Mouse (Mus musculus) heart, embryonic 14.5 days (tissue): ENCODE measurements at regions not wholly inside any gene's neighbourhood (a gene's known extent, or its start where the extent isn't known, plus 50 kb on each side); places are given as distances from the start of the nearest gene placed in this dataset.
"Not testable (repeated sequence)": the region's sequence is repeated elsewhere in the genome, so short reads cannot be mapped to it uniquely, and the experiment has no call there.

Source experiments
- ATAC-seq: fragments of 200-750 bp; cut with Nextera tagmentation; 2 replicates; pipeline ENCODE4 v1.8.0; 2017; ENCODE audit warnings: low read depth, moderate TSS enrichment; ENCODE audit not compliant: insufficient number of reproducible peaks, insufficient read depth, low FRiP score
- H3K27ac ChIP-seq, 2 experiments: fragments of 200-500 bp in 1 of 2; fragments of 300-500 bp in 1 of 2; sonication (generic) in 1 of 2; replicated peaks in 1 of 2; 2 replicates each; pipeline ENCODE4 v1.5.1; 2012 to 2014; ENCODE audit warnings: low read depth in 2 of 2, low read length in 2 of 2, control low read depth in 1 of 2, mild to moderate bottlenecking in 1 of 2, mixed read lengths in 1 of 2; ENCODE audit not compliant: control insufficient read depth in 1 of 2, insufficient read depth in 1 of 2
- H3K27me3 ChIP-seq: fragments of 300-500 bp; sonication (generic); 2 replicates; pipeline ENCODE4 v1.6.1; 2014; ENCODE audit warnings: mild to moderate bottlenecking, low read length, control low read depth; ENCODE audit not compliant: control insufficient read depth, insufficient read depth
- H3K36me3 ChIP-seq: fragments of 300-500 bp; sonication (generic); 2 replicates; pipeline ENCODE4 v1.6.1; 2014; ENCODE audit warnings: mild to moderate bottlenecking, control low read depth, low read length, mixed read lengths; ENCODE audit not compliant: control insufficient read depth, insufficient read depth
- H3K4me1 ChIP-seq, 2 experiments: fragments of 200-500 bp in 1 of 2; fragments of 300-500 bp in 1 of 2; sonication (generic) in 1 of 2; 2 replicates each; pipeline ENCODE4 v1.6.1; 2012 to 2014; ENCODE audit warnings: low read length in 2 of 2, control low read depth in 1 of 2, mixed read lengths in 1 of 2; ENCODE audit not compliant: control insufficient read depth in 2 of 2, insufficient read depth in 2 of 2
- H3K4me2 ChIP-seq: fragments of 300-500 bp; sonication (generic); 2 replicates; pipeline ENCODE4 v1.6.1; 2014; ENCODE audit warnings: mild to moderate bottlenecking, low read length
- H3K4me3 ChIP-seq, 2 experiments: fragments of 200-500 bp in 1 of 2; fragments of 300-500 bp in 1 of 2; sonication (generic) in 1 of 2; 2 replicates each; pipeline ENCODE4 v1.5.1; 2012 to 2014; ENCODE audit warnings: low read length in 2 of 2, mild to moderate bottlenecking in 2 of 2, control low read depth in 1 of 2, low read depth in 1 of 2, moderate library complexity in 1 of 2; ENCODE audit not compliant: control insufficient read depth in 1 of 2, insufficient read depth in 1 of 2
- H3K9ac ChIP-seq: fragments of 300-500 bp; sonication (generic); 2 replicates; pipeline ENCODE4 v1.6.1; 2014; ENCODE audit warnings: mild to moderate bottlenecking, low read length
- H3K9me3 ChIP-seq: fragments of 300-500 bp; sonication (generic); 2 replicates; pipeline ENCODE4 v1.6.1; 2016; ENCODE audit warnings: low read length, control low read depth; ENCODE audit not compliant: control insufficient read depth
- WGBS: fragments of 180-500 bp; shearing (Covaris S2); extraction: QIAGEN DNeasy Blood & Tissue Kit; methylation state at CpG from one replicate; pipeline ENCODE4 v1.1.7; 2014; 5-methylcytosine and 5-hydroxymethylcytosine counted together

- H3K27me3 ChIP-seq = no peaks in the 10 kb centered on the region
- peaks cover 0 to 2% of the 10 kb centered on the region in 2 experiments; a peak in 1 of 4 replicates for H3K4me1 ChIP-seq
- no peak for ATAC-seq
- H3K9ac ChIP-seq = no peak overlapping the region
- H3K4me3 ChIP-seq = no peak overlapping the region
- H3K4me2 ChIP-seq = no peak overlapping the region
- H3K27ac ChIP-seq = no peak overlapping the region
- no peaks in the 10 kb centered on the region for H3K9me3 ChIP-seq
- H3K36me3 ChIP-seq = no peaks in the 10 kb centered on the region
- 20% methylated on average over 2 of the region's 2 CpGs for WGBS
These were observed 833.2 kb downstream of the Diaph3 start for GRCm38 (mm10) chr14:86307806-86308205.

GRCm38 (mm10) chr14:86301666-86302065 lies 839.4 kb downstream of the Diaph3 start:
- H3K4me2 ChIP-seq = no peak overlapping the region

GRCm38 (mm10) chr14:86300811-86301210 lies 840.2 kb downstream of the Diaph3 start:
- 74% methylated on average over 1 of the region's 1 CpGs for WGBS

More at GRCm38 (mm10) chr14:86301666-86302065, 839.4 kb downstream of the Diaph3 start:
- Histone ChIP-seq H3K4me3 (no peak overlapping the region), H3K4me1 (no peaks in the 10 kb centered on the region), H3K27ac (no peak overlapping the region), H3K36me3 (no peaks in the 10 kb centered on the region), H3K27me3 (no peaks in the 10 kb centered on the region), H3K9me3 (no peaks in the 10 kb centered on the region), H3K9ac (no peak overlapping the region)
- no peak for ATAC-seq
- WGBS = 66% methylated on average over 5 of the region's 5 CpGs

GRCm38 (mm10) chr14:86297991-86298390 lies 843.0 kb downstream of the Diaph3 start:
- Histone ChIP-seq H3K36me3 (no peaks in the 10 kb centered on the region), H3K4me2 (no peak overlapping the region), H3K27ac (no peak overlapping the region), H3K27me3 (no peaks in the 10 kb centered on the region), H3K4me3 (no peak overlapping the region), H3K9ac (no peak overlapping the region), H3K4me1 (no peaks in the 10 kb centered on the region), H3K9me3 (no peaks in the 10 kb centered on the region)
- ATAC-seq = no peak
- 73% methylated on average over 2 of the region's 2 CpGs for WGBS

More at GRCm38 (mm10) chr14:86300811-86301210, 840.2 kb downstream of the Diaph3 start:
- H3K4me3 ChIP-seq = no peak overlapping the region
- no peaks in the 10 kb centered on the region for H3K36me3 ChIP-seq
- H3K27me3 ChIP-seq = no peaks in the 10 kb centered on the region
- ATAC-seq = no peak
- no peak overlapping the region for H3K4me2 ChIP-seq
- no peak overlapping the region for H3K27ac ChIP-seq
- no peak overlapping the region for H3K9ac ChIP-seq
- H3K4me1 ChIP-seq = no peaks in the 10 kb centered on the region
- no peaks in the 10 kb centered on the region for H3K9me3 ChIP-seq

GRCm38 (mm10) chr14:86294606-86295005 lies 846.4 kb downstream of the Diaph3 start:
- WGBS = 72% methylated on average over 5 of the region's 5 CpGs
- H3K27me3 ChIP-seq, ATAC-seq, H3K4me1 ChIP-seq, H3K27ac ChIP-seq, H3K9ac ChIP-seq, H3K9me3 ChIP-seq, H3K4me2 ChIP-seq, H3K4me3 ChIP-seq, H3K36me3 ChIP-seq: not testable (repeated sequence)

GRCm38 (mm10) chr14:86293804-86294203 lies 847.2 kb downstream of the Diaph3 start:
- no peak overlapping the region for H3K9ac ChIP-seq
- no peak overlapping the region for H3K27ac ChIP-seq
- H3K36me3 ChIP-seq = no peaks in the 10 kb centered on the region
- H3K4me1 ChIP-seq = no peaks in the 10 kb centered on the region
- no peak overlapping the region for H3K4me3 ChIP-seq
- no peak for ATAC-seq
- WGBS = 83% methylated on average over 1 of the region's 1 CpGs
- H3K27me3 ChIP-seq = no peaks in the 10 kb centered on the region
- H3K9me3 ChIP-seq = no peaks in the 10 kb centered on the region
- no peak overlapping the region for H3K4me2 ChIP-seq

- Histone ChIP-seq H3K9me3 (no peaks in the 10 kb centered on the region), H3K27me3 (no peaks in the 10 kb centered on the region), H3K4me2 (no peak overlapping the region), H3K4me1 (no peaks in the 10 kb centered on the region), H3K4me3 (no peak overlapping the region), H3K36me3 (no peaks in the 10 kb centered on the region), H3K9ac (no peak overlapping the region), H3K27ac (no peak overlapping the region)
- no peak for ATAC-seq
- WGBS = 57% methylated on average over 3 of the region's 3 CpGs
These were observed 847.7 kb downstream of the Diaph3 start for GRCm38 (mm10) chr14:86293371-86293770.

- H3K4me2 ChIP-seq = no peak overlapping the region
- no peak for ATAC-seq
- no peak overlapping the region for H3K27ac ChIP-seq
- no peaks in the 10 kb centered on the region for H3K27me3 ChIP-seq
- H3K4me1 ChIP-seq = no peaks in the 10 kb centered on the region
- 90% methylated on average over 3 of the region's 3 CpGs for WGBS
- H3K9me3 ChIP-seq = no peaks in the 10 kb centered on the region
- H3K4me3 ChIP-seq = no peak overlapping the region
- no peaks in the 10 kb centered on the region for H3K36me3 ChIP-seq
- H3K9ac ChIP-seq = no peak overlapping the region
These were observed 850.5 kb downstream of the Diaph3 start for GRCm38 (mm10) chr14:86290556-86290955.
